In the genomic region with DNA sequence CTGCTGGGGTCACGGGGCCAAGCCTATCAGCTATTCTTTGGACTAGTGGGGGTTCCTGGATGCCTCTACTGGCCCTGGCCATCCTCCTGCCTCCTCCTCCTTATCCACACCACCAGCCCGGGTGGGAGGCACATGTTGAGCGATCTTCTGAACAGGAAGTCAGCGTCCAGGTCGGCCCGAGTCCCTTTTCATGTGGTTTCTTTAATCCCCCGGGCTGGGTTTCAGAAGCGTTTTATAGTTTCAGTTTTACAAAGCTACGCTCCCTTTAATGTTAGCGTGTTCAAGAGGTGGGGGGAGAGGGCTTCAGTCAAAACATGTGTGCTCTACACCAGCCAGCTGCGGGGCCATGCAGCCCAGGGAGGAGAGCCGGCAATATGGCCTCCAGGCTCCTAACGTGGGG, we compare ENCODE assay signal across 11 mouse cellular contexts. TPM values are rescaled to one million over a fixed set of nuclear protein-coding genes. Genes with fewer than 3 reads are reported as not detected.
A peak's percentile ranks its signal among the peaks of the same experiment; 100 is the strongest.
DNase-seq lines count a peak whose midpoint lies in the region; ATAC-seq lines count a peak whose summit lies in the region.
"Had no signal": no experiment of that assay in that cellular context is flagged by ENCODE, and none has a peak within 500 bp of the region (broad histone marks: within the 10 kb centered on the region; RNA-seq: fewer than 3 reads in every experiment).

No protein-coding gene starts in this region.

- peak; percentile 41 to 56 for DNase-seq in spleen, postnatal 36 days (ENCODE audit: low spot score in 2 of 2)
- no peak for DNase-seq in spleen, postnatal 14 days (ENCODE audit: low spot score in 2 of 2)
- no peak for DNase-seq in left cerebral cortex, postnatal 14 days (ENCODE audit: low spot score in 2 of 2)
- DNase-seq in testis, postnatal 10 days (ENCODE audit: low spot score): no peak
- no peak for DNase-seq in adrenal gland, postnatal 10 days
- DNase-seq: kidney, adult 8-10 months had no signal

- peak; percentile 62 to 64 for ATAC-seq in hematopoietic stem cell, adult 5-6 weeks (replicated peaks in 1 of 2; ENCODE audit: insufficient read depth in 1 of 2, low FRiP score in 2 of 2, low TSS enrichment in 1 of 2, low read depth in 1 of 2, poor library complexity in 2 of 2, severe bottlenecking in 2 of 2)
- ATAC-seq in neutrophil, adult 5-6 weeks (ENCODE audit: extremely low read depth, insufficient number of reproducible peaks, low FRiP score, poor library complexity, severe bottlenecking): peak; percentile 27
- ATAC-seq: forebrain, embryonic 13.5 days had no signal

- intact Hi-C loops in left cerebral cortex, postnatal 14 days (cut with DNase I): no loop called here

RNA-seq across cellular contexts. Expression of a gene that starts 40.4 kb away (rescaled TPM):
- total RNA-seq in hematopoietic stem cell, adult 5-6 weeks (2017): not detected in 2 replicates
- 0.35 TPM in 1 of 2 replicates, not detected in the other for total RNA-seq in neutrophil, adult 5-6 weeks (2017)
- under 1 TPM in 1 of 2 experiments, not detected in 1; 0.26 TPM for total RNA-seq in left cerebral cortex, postnatal 14 days (2021)
- total RNA-seq in adrenal gland, postnatal 10 days (2021): under 1 TPM in 1 of 2 experiments, not detected in 1; 0.64 TPM
- total RNA-seq: layer of hippocampus, adult 2 months; liver, adult 2 months had no signal

RNA-seq across cellular contexts. Expression of a gene that starts 56.7 kb away (rescaled TPM):
- total RNA-seq in hematopoietic stem cell, adult 5-6 weeks (2017): 356 and 659 TPM in 2 replicates
- total RNA-seq in neutrophil, adult 5-6 weeks (2017): 303 and 322 TPM in 2 replicates
- 100 to 1,000 TPM; 178 to 201 TPM for total RNA-seq in left cerebral cortex, postnatal 14 days (2021)
- 100 to 1,000 TPM; 214 to 253 TPM for total RNA-seq in adrenal gland, postnatal 10 days (2021)

Comparison
In these comparisons a context has a peak if more than half of its experiments do, and no peak if none do; other contexts are left out.
1. DNase-seq: peak in spleen, postnatal 36 days (2 of 2); none in spleen, postnatal 14 days (0 of 2), left cerebral cortex, postnatal 14 days (0 of 2), testis, postnatal 10 days (single experiment) and adrenal gland, postnatal 10 days (single experiment).